Mouse (Mus musculus): Measurements from ENCODE around the gene Cfap58. TPM values are rescaled to one million over a fixed set of nuclear protein-coding genes. Genes with fewer than 3 reads are reported as not detected.

Gene Cfap58
- polyA plus RNA-seq, 1 experiment from 2014 or later = 0.09 TPM

GRCm38 (mm10) chr19:47979446-47979845 is 42.0 kb downstream of the Cfap58 start:
- Histone ChIP-seq H3K4me3 (ENCODE audit: low read length) (no peak overlapping the region), H3K27me3 (ENCODE audit: control insufficient read depth, insufficient read depth, low read length) (no peaks in the 10 kb centered on the region), H3K9ac (ENCODE audit: low read length) (no peak overlapping the region), H3K4me2 (ENCODE audit: low read depth, low read length) (no peak overlapping the region), H3K36me3 (ENCODE audit: control insufficient read depth, insufficient read depth) (no peaks in the 10 kb centered on the region), H3K9me3 (replicated peaks; ENCODE audit: control insufficient read depth, low read length) (no peaks in the 10 kb centered on the region), H3K4me1 (ENCODE audit: control insufficient read depth, insufficient read depth, low read length) (no peaks in the 10 kb centered on the region), H3K27ac (ENCODE audit: low read length) (no peak overlapping the region)
- no peak for ATAC-seq (replicated peaks; ENCODE audit: extremely low read depth, insufficient read depth, low FRiP score)
- WGBS = 72% methylated on average over 6 of the region's 6 CpGs

DNA sequence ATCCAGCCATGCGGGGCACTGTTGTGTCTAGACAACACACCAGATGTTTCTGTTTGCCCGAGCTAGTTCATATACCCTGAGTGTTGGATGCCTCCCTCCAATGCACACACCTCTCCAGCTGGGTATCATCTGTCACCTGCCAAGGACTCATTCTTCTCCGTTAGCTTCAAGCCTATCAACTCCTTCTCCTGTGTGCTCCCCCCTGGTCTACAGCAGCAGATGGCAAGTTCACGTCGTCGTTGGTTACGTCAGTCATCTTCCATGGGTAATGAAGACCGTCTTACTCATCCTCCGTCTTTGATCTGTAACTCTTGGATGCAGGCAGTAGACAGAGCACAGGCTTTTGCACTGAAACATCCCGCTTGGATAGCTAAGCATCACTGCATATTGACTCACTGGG is 42.8 kb downstream of the Cfap58 start:
- Histone ChIP-seq H3K36me3 (ENCODE audit: control insufficient read depth, insufficient read depth) (no peaks in the 10 kb centered on the region), H3K4me2 (ENCODE audit: low read depth, low read length) (no peak overlapping the region), H3K9ac (ENCODE audit: low read length) (no peak overlapping the region), H3K4me3 (ENCODE audit: low read length) (no peak overlapping the region), H3K9me3 (replicated peaks; ENCODE audit: control insufficient read depth, low read length) (no peaks in the 10 kb centered on the region), H3K4me1 (ENCODE audit: control insufficient read depth, insufficient read depth, low read length) (no peaks in the 10 kb centered on the region), H3K27ac (ENCODE audit: low read length) (no peak overlapping the region), H3K27me3 (ENCODE audit: control insufficient read depth, insufficient read depth, low read length) (no peaks in the 10 kb centered on the region)
- ATAC-seq (replicated peaks; ENCODE audit: extremely low read depth, insufficient read depth, low FRiP score) = no peak
- WGBS = 57% methylated on average over 10 of the region's 10 CpGs

- Histone ChIP-seq H3K4me3 (ENCODE audit: low read length) (no peak overlapping the region), H3K4me2 (ENCODE audit: low read depth, low read length) (no peak overlapping the region), H3K27ac (ENCODE audit: low read length) (no peak overlapping the region), H3K36me3 (ENCODE audit: control insufficient read depth, insufficient read depth) (no peaks in the 10 kb centered on the region), H3K27me3 (ENCODE audit: control insufficient read depth, insufficient read depth, low read length) (peaks cover 4% of the 10 kb centered on the region; the same call in 1 of the 2 replicates), H3K9me3 (replicated peaks; ENCODE audit: control insufficient read depth, low read length) (no peaks in the 10 kb centered on the region), H3K4me1 (ENCODE audit: control insufficient read depth, insufficient read depth, low read length) (no peaks in the 10 kb centered on the region), H3K9ac (ENCODE audit: low read length) (no peak overlapping the region)
- no peak for ATAC-seq (replicated peaks; ENCODE audit: extremely low read depth, insufficient read depth, low FRiP score)
- WGBS = 83% methylated on average over 15 of the region's 15 CpGs
Observed at GRCm38 (mm10) chr19:47985606-47986213, 48.2 kb downstream of the Cfap58 start.

DNA sequence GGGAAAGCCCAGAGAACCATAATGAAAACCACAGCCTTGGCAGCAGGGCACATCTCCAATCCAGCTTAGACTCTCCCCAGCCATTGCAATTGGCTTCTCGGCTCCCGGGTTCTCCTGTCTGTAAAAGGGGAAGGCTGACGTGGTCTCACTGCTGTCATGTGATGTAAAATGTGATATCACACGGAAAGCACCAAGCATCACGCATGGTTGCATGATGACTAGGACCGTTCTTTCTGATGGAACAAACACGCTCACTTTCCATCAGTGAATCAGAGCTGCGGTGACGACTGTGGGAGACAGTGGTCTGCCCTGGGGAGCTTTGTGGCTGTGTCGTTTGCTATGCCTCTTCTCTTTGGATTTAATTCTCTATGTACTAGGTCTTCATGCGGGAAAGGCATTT is 50.5 kb downstream of the Cfap58 start:
- H3K9ac ChIP-seq (ENCODE audit: low read length) = no peak overlapping the region
- no peaks in the 10 kb centered on the region for H3K9me3 ChIP-seq (replicated peaks; ENCODE audit: control insufficient read depth, low read length)
- no peak for ATAC-seq (replicated peaks; ENCODE audit: extremely low read depth, insufficient read depth, low FRiP score)
- no peak overlapping the region for H3K27ac ChIP-seq (ENCODE audit: low read length)
- WGBS = 82% methylated on average over 11 of the region's 11 CpGs
- H3K36me3 ChIP-seq (ENCODE audit: control insufficient read depth, insufficient read depth) = no peaks in the 10 kb centered on the region
- no peaks in the 10 kb centered on the region for H3K4me1 ChIP-seq (ENCODE audit: control insufficient read depth, insufficient read depth, low read length)
- H3K4me2 ChIP-seq (ENCODE audit: low read depth, low read length) = no peak overlapping the region
- H3K4me3 ChIP-seq (ENCODE audit: low read length) = no peak overlapping the region
- H3K27me3 ChIP-seq (ENCODE audit: control insufficient read depth, insufficient read depth, low read length) = peaks cover 4% of the 10 kb centered on the region; the same call in 1 of the 2 replicates

GRCm38 (mm10) chr19:47988456-47988855 is 51.0 kb downstream of the Cfap58 start:
- Histone ChIP-seq H3K36me3 (ENCODE audit: control insufficient read depth, insufficient read depth) (no peaks in the 10 kb centered on the region), H3K9me3 (replicated peaks; ENCODE audit: control insufficient read depth, low read length) (no peaks in the 10 kb centered on the region), H3K9ac (ENCODE audit: low read length) (no peak overlapping the region), H3K4me3 (ENCODE audit: low read length) (no peak overlapping the region), H3K4me2 (ENCODE audit: low read depth, low read length) (no peak overlapping the region), H3K27ac (ENCODE audit: low read length) (no peak overlapping the region), H3K4me1 (ENCODE audit: control insufficient read depth, insufficient read depth, low read length) (no peaks in the 10 kb centered on the region), H3K27me3 (ENCODE audit: control insufficient read depth, insufficient read depth, low read length) (peaks cover 4% of the 10 kb centered on the region; the same call in 1 of the 2 replicates)
- 26% methylated on average over 16 of the region's 16 CpGs for WGBS
- ATAC-seq (replicated peaks; ENCODE audit: extremely low read depth, insufficient read depth, low FRiP score) = no peak

DNA sequence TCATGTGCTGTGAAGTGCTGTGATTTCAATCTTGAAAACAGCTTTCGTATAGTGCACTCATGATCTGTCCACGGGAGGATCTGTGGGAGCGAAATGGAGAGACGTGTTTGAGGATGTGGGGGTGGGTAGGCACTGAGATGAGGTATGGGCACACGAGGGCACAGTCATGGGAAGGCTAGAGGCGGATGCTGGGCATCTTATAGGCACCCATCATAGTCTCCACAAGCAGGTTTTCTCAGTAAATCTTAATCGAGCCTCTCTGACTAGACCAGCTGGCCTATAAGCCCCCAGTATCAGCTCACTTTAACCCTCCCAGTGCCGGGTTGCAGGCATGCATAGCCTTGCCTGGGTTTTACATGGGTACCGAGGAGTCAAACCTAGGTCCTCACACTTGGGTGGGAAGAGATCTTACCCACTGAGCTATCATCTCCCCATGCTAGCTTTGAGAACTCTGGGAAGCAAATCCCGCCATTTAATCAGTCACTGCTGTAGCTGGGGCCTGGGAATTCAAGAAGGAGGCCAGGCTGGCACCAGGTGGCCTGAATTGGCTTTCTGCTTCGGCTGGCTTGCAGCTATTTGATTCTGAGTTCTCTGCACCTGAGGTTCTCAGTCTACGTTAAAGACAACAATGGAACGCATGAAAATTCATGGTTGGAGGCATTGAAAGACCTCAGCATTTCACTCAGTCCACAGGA is 51.6 kb downstream of the Cfap58 start:
- Histone ChIP-seq H3K27ac (ENCODE audit: low read length) (no peak overlapping the region), H3K36me3 (ENCODE audit: control insufficient read depth, insufficient read depth) (no peaks in the 10 kb centered on the region), H3K9ac (ENCODE audit: low read length) (no peak overlapping the region), H3K4me2 (ENCODE audit: low read depth, low read length) (no peak overlapping the region), H3K27me3 (ENCODE audit: control insufficient read depth, insufficient read depth, low read length) (peaks cover 4% of the 10 kb centered on the region; the same call in 1 of the 2 replicates), H3K9me3 (replicated peaks; ENCODE audit: control insufficient read depth, low read length) (no peaks in the 10 kb centered on the region), H3K4me1 (ENCODE audit: control insufficient read depth, insufficient read depth, low read length) (no peaks in the 10 kb centered on the region), H3K4me3 (ENCODE audit: low read length) (no peak overlapping the region)
- WGBS = 59% methylated on average over 13 of the region's 13 CpGs
- no peak for ATAC-seq (replicated peaks; ENCODE audit: extremely low read depth, insufficient read depth, low FRiP score)

DNA sequence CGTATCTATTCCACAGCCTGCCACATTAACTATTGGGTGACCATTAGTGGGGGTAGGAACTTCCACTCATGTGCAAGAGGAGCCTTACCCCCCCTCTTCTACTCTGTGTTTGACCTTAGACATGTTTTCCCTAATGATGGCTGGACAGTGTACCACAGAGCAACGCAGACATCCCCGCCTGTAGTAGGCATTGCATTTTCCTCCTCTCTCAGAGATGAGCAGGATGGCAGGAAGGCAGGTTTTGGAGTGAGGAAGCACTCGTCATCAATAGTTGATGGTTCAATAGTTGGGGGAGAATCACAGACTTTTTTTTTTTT is 52.1 kb downstream of the Cfap58 start:
- H3K4me3 ChIP-seq (ENCODE audit: low read length) = no peak overlapping the region
- H3K4me1 ChIP-seq (ENCODE audit: control insufficient read depth, insufficient read depth, low read length) = no peaks in the 10 kb centered on the region
- no peak for ATAC-seq (replicated peaks; ENCODE audit: extremely low read depth, insufficient read depth, low FRiP score)
- H3K4me2 ChIP-seq (ENCODE audit: low read depth, low read length) = no peak overlapping the region
- H3K27ac ChIP-seq (ENCODE audit: low read length) = no peak overlapping the region
- H3K9me3 ChIP-seq (replicated peaks; ENCODE audit: control insufficient read depth, low read length) = no peaks in the 10 kb centered on the region; the same call in 1 of the 2 replicates
- H3K9ac ChIP-seq (ENCODE audit: low read length) = no peak overlapping the region
- H3K36me3 ChIP-seq (ENCODE audit: control insufficient read depth, insufficient read depth) = no peaks in the 10 kb centered on the region
- peaks cover 4% of the 10 kb centered on the region; the same call in 1 of the 2 replicates for H3K27me3 ChIP-seq (ENCODE audit: control insufficient read depth, insufficient read depth, low read length)
- 81% methylated on average over 4 of the region's 4 CpGs for WGBS

- no peak for ATAC-seq (replicated peaks; ENCODE audit: extremely low read depth, insufficient read depth, low FRiP score)
- no peaks in the 10 kb centered on the region for H3K4me1 ChIP-seq (ENCODE audit: control insufficient read depth, insufficient read depth, low read length)
- H3K9me3 ChIP-seq (replicated peaks; ENCODE audit: control insufficient read depth, low read length) = no peaks in the 10 kb centered on the region
- no peak overlapping the region for H3K27ac ChIP-seq (ENCODE audit: low read length)
- no peaks in the 10 kb centered on the region for H3K36me3 ChIP-seq (ENCODE audit: control insufficient read depth, insufficient read depth)
- WGBS = 84% methylated on average over 13 of the region's 13 CpGs
- H3K4me3 ChIP-seq (ENCODE audit: low read length) = no peak overlapping the region
- no peaks in the 10 kb centered on the region for H3K27me3 ChIP-seq (ENCODE audit: control insufficient read depth, insufficient read depth, low read length)
- no peak overlapping the region for H3K9ac ChIP-seq (ENCODE audit: low read length)
- no peak overlapping the region for H3K4me2 ChIP-seq (ENCODE audit: low read depth, low read length)
Observed at GRCm38 (mm10) chr19:48001240-48001639, 63.8 kb downstream of the Cfap58 start.

DNA sequence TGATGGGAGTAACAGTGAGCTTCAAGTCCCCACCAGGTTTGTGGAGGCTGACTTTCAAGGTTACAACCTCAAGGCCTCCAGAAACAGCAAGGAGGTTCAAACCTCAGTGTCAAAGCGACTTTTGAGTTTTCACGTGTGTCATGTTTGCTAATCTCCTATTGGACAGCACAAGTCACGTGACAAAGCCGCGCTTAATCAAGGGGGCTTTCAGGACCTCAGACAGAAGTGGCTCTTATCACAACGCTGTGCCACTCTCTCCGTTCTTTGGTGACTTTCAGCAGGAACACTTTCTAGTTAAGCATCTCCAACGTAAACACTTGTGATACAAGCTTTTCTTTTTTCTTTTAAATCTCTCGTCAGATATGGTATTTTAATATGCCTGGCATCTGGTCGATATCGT is 64.3 kb downstream of the Cfap58 start:
- no peaks in the 10 kb centered on the region for H3K4me1 ChIP-seq (ENCODE audit: control insufficient read depth, insufficient read depth, low read length)
- H3K27ac ChIP-seq (ENCODE audit: low read length) = no peak overlapping the region
- H3K9ac ChIP-seq (ENCODE audit: low read length) = no peak overlapping the region
- ATAC-seq (replicated peaks; ENCODE audit: extremely low read depth, insufficient read depth, low FRiP score) = no peak
- no peaks in the 10 kb centered on the region for H3K36me3 ChIP-seq (ENCODE audit: control insufficient read depth, insufficient read depth)
- 48% methylated on average over 11 of the region's 11 CpGs for WGBS
- no peaks in the 10 kb centered on the region for H3K9me3 ChIP-seq (replicated peaks; ENCODE audit: control insufficient read depth, low read length)
- no peak overlapping the region for H3K4me3 ChIP-seq (ENCODE audit: low read length)
- H3K27me3 ChIP-seq (ENCODE audit: control insufficient read depth, insufficient read depth, low read length) = no peaks in the 10 kb centered on the region
- no peak overlapping the region for H3K4me2 ChIP-seq (ENCODE audit: low read depth, low read length)
